Mouse (Mus musculus) liver, embryonic 15.5 days (tissue): ENCODE data around the gene Vdac1. TPM values are rescaled to one million over a fixed set of nuclear protein-coding genes. Genes with fewer than 3 reads are reported as not detected.

Source experiments
- ATAC-seq: fragments of 200-750 bp; cut with Nextera tagmentation; 2 replicates; pipeline ENCODE4 v1.8.0; 2017; ENCODE audit warnings: moderate number of reproducible peaks, mild to moderate bottlenecking, moderate library complexity; ENCODE audit not compliant: insufficient read depth
- H3K27ac ChIP-seq: fragments of 300-500 bp; sonication (generic); replicated peaks from 2 replicates; pipeline ENCODE4 v1.5.1; 2015; ENCODE audit warnings: mild to moderate bottlenecking, inconsistent platforms
- H3K27me3 ChIP-seq: fragments of 300-500 bp; sonication (generic); 2 replicates; pipeline ENCODE4 v1.6.1; 2015; ENCODE audit warnings: mild to moderate bottlenecking, inconsistent platforms
- H3K36me3 ChIP-seq: fragments of 300-500 bp; sonication (generic); replicated peaks from 2 replicates; pipeline ENCODE4 v1.6.1; 2015; ENCODE audit warnings: moderate library complexity, mild to moderate bottlenecking, inconsistent platforms
- H3K4me1 ChIP-seq: fragments of 300-500 bp; sonication (generic); replicated peaks from 2 replicates; pipeline ENCODE4 v1.6.1; 2015; ENCODE audit warnings: inconsistent platforms
- H3K4me2 ChIP-seq: fragments of 300-500 bp; sonication (generic); 2 replicates; pipeline ENCODE4 v1.6.1; 2015; ENCODE audit warnings: moderate library complexity, mild to moderate bottlenecking, inconsistent platforms
- H3K4me3 ChIP-seq: fragments of 300-500 bp; sonication (generic); replicated peaks from 2 replicates; pipeline ENCODE4 v1.5.1; 2015; ENCODE audit warnings: mild to moderate bottlenecking, inconsistent platforms
- H3K9ac ChIP-seq: fragments of 300-500 bp; sonication (generic); 2 replicates; pipeline ENCODE4 v1.6.1; 2015; ENCODE audit warnings: moderate library complexity, mild to moderate bottlenecking, inconsistent platforms
- H3K9me3 ChIP-seq: fragments of 300-500 bp; sonication (generic); replicated peaks from 2 replicates; pipeline ENCODE4 v1.6.1; 2016; ENCODE audit warnings: inconsistent platforms
- WGBS: fragments of 180-500 bp; shearing (Covaris S2); methylation state at CpG from one replicate; pipeline ENCODE4 v1.1.7; 2015; ENCODE audit warnings: mixed read lengths; ENCODE audit not compliant: insufficient replicate concordance; 5-methylcytosine and 5-hydroxymethylcytosine counted together
- polyA plus RNA-seq: library from polyadenylated mRNA; unstranded; fragments of >200 nt; fragmentation: Nextera tagmentation; extraction: Ambion mirVana; gene quantifications from 2 replicates; pipeline ENCODE4 v1.2.1, GENCODE M21; 2015

Gene Vdac1
- polyA plus RNA-seq, 1 experiment from 2014 or later, result 119 TPM

GRCm38 (mm10) chr11:52335263-52335662, 25.4 kb upstream of the Vdac1 start:
- no peaks in the 10 kb centered on the region for H3K9me3 ChIP-seq
- no peaks in the 10 kb centered on the region for H3K36me3 ChIP-seq
- 55% methylated on average over 4 of the region's 4 CpGs for WGBS
- no peak for ATAC-seq
- no peaks in the 10 kb centered on the region for H3K27me3 ChIP-seq
- no peak overlapping the region for H3K9ac ChIP-seq
- no peak overlapping the region for H3K27ac ChIP-seq
- H3K4me3 ChIP-seq, result no peak overlapping the region
- no peaks in the 10 kb centered on the region for H3K4me1 ChIP-seq
- H3K4me2 ChIP-seq, result no peak overlapping the region

DNA sequence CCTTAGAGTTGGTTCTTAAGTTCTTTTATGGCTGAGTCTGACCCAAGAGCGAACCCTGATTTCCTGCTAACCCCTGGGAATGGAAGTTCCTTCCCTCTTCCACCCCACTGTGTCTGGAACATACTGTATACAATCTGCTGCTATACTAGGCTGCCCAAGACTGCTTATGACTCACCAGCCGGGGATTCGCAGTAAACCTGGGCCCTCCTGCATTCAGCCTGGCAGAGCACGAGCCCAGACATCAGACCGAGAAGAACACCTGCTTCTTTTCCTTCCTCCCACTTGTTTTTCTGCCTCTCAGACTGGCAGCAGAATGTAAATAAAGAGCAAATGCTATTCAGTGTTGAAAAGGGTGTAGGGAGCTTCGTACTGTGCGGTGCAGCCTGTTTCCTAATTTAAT, 24.7 kb upstream of the Vdac1 start:
- no peaks in the 10 kb centered on the region for H3K27me3 ChIP-seq
- no peaks in the 10 kb centered on the region for H3K36me3 ChIP-seq
- H3K4me2 ChIP-seq, result no peak overlapping the region
- no peak overlapping the region for H3K4me3 ChIP-seq
- H3K9me3 ChIP-seq, result no peaks in the 10 kb centered on the region
- WGBS, result 64% methylated on average over 7 of the region's 7 CpGs
- H3K27ac ChIP-seq, result no peak overlapping the region
- H3K4me1 ChIP-seq, result 0 out of 2 replicates have a peak, but pooled peaks cover 3% of the 10 kb centered on the region
- ATAC-seq, result no peak
- H3K9ac ChIP-seq, result no peak overlapping the region

DNA sequence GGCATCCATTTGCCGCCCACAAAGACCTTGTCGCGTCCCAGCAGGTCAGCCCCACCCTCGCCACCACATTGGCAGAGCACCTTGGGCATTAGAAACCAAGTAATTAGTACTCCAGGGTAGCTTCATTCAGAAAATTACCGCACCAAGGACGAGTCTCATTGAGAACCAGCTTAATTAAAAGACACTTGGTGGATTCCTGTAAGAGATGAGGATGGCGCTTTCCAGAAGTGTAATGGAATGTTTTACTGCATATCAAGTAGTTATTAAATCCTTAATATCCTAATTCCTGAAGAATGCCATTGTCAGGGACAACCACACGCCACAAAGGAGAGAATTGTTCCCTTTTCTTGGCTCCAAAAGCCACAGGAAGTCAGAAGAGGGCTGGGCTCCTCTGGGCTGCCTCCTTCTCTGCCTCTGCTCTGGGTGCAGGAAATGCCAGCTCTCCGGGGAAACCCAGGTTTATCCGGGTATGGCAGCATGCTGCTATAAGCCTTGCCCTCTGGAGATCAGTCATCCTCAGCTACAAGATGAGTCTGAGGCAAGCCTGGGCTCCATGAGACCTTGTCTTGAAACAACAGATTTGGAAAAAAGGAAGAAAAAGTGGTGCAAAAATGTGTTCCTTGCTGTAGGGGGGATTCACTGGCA, 22.9 kb upstream of the Vdac1 start:
- no peak for ATAC-seq
- H3K9me3 ChIP-seq, result no peaks in the 10 kb centered on the region
- H3K27me3 ChIP-seq, result no peaks in the 10 kb centered on the region
- 45% methylated on average over 10 of the region's 10 CpGs for WGBS
- H3K4me3 ChIP-seq, result no peak overlapping the region
- H3K9ac ChIP-seq, result no peak overlapping the region
- 0 out of 2 replicates have a peak, but pooled peaks cover 10% of the 10 kb centered on the region for H3K4me1 ChIP-seq
- H3K4me2 ChIP-seq, result no peak overlapping the region
- H3K27ac ChIP-seq, result no peak overlapping the region
- H3K36me3 ChIP-seq, result no peaks in the 10 kb centered on the region

DNA sequence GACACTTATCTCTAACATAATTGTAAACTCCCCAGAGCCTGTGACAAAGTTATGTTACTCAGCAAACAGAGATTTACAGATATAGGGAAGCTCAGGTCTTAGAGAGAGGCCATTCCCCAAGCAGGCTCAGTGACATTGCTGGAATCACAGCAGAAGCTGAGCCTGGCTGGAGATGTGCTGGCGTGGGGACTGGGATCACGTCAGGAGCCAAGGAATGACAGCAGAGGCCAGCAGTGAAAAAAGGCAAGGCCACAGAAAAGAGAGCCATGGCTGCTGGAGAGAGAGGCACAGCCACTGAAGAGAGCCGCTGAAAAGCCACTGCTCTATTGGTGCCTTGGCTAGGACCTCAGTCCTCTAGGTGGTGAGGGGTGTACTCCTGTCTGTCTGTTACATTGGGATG, 22.3 kb upstream of the Vdac1 start:
- Histone ChIP-seq H3K4me2 (no peak overlapping the region), H3K4me1 (0 out of 2 replicates have a peak, but pooled peaks cover 10% of the 10 kb centered on the region), H3K4me3 (no peak overlapping the region), H3K27ac (no peak overlapping the region), H3K36me3 (no peaks in the 10 kb centered on the region), H3K9ac (no peak overlapping the region), H3K9me3 (no peaks in the 10 kb centered on the region), H3K27me3 (no peaks in the 10 kb centered on the region)
- ATAC-seq, result no peak
- 57% methylated on average over 3 of the region's 3 CpGs for WGBS

DNA sequence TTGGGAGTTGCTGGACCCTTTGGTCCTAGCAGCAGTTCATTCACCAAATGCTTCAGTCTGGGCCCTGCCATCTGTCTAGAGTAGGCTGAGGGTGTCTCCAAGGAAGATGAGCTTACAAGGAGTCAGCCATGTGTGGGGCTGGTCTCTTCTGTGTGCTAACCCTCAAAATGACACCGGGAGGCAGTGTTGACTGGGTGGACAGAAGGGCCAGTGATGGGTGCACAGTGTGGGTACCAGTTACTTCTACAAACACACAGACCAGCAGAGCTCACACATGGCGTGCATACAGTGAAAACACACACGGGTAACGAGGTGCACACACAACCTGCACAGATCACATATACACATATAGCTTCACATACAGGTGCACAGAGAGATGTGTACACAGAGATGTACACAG, 21.6 kb upstream of the Vdac1 start:
- H3K36me3 ChIP-seq, result no peaks in the 10 kb centered on the region
- H3K9me3 ChIP-seq, result no peaks in the 10 kb centered on the region
- 70% methylated on average over 4 of the region's 4 CpGs for WGBS
- no peak overlapping the region for H3K4me2 ChIP-seq
- no peak overlapping the region for H3K9ac ChIP-seq
- no peak overlapping the region for H3K27ac ChIP-seq
- H3K4me3 ChIP-seq, result no peak overlapping the region
- 0 out of 2 replicates have a peak, but pooled peaks cover 10% of the 10 kb centered on the region for H3K4me1 ChIP-seq
- ATAC-seq, result no peak
- no peaks in the 10 kb centered on the region for H3K27me3 ChIP-seq

- WGBS, result 75% methylated on average over 12 of the region's 12 CpGs
- Histone ChIP-seq H3K4me2 (no peak overlapping the region), H3K4me1 (0 out of 2 replicates have a peak, but pooled peaks cover 10% of the 10 kb centered on the region), H3K9ac (no peak overlapping the region), H3K9me3 (no peaks in the 10 kb centered on the region), H3K36me3 (no peaks in the 10 kb centered on the region), H3K4me3 (no peak overlapping the region), H3K27me3 (no peaks in the 10 kb centered on the region), H3K27ac (no peak overlapping the region)
- no peak for ATAC-seq
These were observed 21.1 kb upstream of the Vdac1 start for GRCm38 (mm10) chr11:52339512-52339911.

- Histone ChIP-seq H3K4me1 (peaks cover 16% of the 10 kb centered on the region), H3K9me3 (no peaks in the 10 kb centered on the region), H3K4me3 (no peak overlapping the region), H3K4me2 (no peak overlapping the region), H3K27me3 (no peaks in the 10 kb centered on the region), H3K36me3 (no peaks in the 10 kb centered on the region), H3K9ac (no peak overlapping the region; the same call in 1 of the 2 replicates), H3K27ac (no peak overlapping the region)
- WGBS, result 75% methylated on average over 12 of the region's 12 CpGs
- no peak for ATAC-seq
These were observed 20.4 kb upstream of the Vdac1 start for GRCm38 (mm10) chr11:52340123-52340864.

DNA sequence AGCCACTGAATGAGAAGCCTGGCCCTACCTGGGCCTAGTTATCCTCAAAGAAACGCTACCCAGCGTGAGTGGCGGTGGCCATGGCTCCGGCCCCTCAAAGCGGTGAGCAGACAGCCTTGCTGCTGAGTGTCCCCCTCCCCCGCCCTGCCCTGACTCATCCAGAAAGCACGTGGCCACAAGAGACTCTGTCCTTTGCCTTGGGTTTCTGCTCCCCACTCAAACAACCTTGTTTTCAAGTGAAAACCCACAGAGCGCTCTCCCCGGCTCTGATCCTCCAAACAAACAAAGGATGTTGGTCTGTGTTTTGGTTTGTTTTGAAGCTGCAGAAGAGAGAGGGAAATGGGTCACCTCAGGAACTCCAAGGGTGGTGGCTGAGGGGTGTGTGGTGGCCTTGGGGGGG, 19.7 kb upstream of the Vdac1 start:
- Histone ChIP-seq H3K4me2 (no peak overlapping the region), H3K4me3 (no peak overlapping the region), H3K27ac (no peak overlapping the region), H3K9ac (no peak overlapping the region; the same call in 1 of the 2 replicates), H3K9me3 (no peaks in the 10 kb centered on the region), H3K36me3 (no peaks in the 10 kb centered on the region), H3K27me3 (no peaks in the 10 kb centered on the region), H3K4me1 (peaks cover 23% of the 10 kb centered on the region)
- no peak for ATAC-seq
- 55% methylated on average over 9 of the region's 9 CpGs for WGBS

DNA sequence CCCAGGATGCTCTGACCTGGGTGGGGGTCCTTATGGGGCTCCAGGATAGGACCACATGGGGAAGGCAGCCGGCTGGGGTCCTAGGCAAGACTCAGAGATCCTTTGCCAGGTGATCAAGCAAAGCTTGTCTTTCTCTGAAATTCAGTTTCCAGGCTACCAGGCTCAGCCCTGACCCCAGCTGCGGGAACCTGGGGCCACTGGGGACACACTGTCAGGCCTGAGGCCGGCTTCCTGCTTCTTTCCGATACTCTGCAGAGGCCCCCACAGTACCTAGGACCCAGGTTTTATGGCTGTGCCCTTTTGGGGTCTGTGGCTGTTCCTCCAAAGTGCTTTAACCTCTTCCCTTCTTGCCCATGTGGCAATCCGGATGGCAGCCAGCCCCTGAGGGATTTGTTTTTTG, 19.2 kb upstream of the Vdac1 start:
- Histone ChIP-seq H3K4me1 (peaks cover 28% of the 10 kb centered on the region), H3K36me3 (no peaks in the 10 kb centered on the region), H3K9ac (no peak overlapping the region), H3K4me2 (no peak overlapping the region), H3K27ac (no peak overlapping the region), H3K9me3 (no peaks in the 10 kb centered on the region), H3K27me3 (no peaks in the 10 kb centered on the region), H3K4me3 (no peak overlapping the region)
- 53% methylated on average over 5 of the region's 5 CpGs for WGBS
- ATAC-seq, result no peak

DNA sequence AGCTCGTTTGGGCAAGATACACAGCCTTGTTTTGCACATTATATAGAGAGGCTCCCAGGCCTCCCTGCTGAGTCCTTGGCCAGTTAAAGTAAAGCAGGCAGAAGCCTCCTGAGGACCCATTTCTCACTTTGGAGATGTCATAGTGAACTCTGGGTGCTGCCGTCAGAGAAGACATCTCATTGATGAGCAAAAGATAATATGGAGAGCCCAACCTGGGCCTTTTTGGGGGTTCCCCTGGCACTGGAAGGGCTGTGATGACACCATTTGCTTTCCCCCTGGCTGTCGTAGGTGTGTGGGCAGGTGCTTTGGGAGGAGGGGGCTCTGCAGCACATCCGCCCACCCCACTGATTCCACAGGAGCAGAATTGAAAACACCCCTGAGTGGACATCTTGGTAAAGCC, 18.4 kb upstream of the Vdac1 start:
- Histone ChIP-seq H3K9me3 (no peaks in the 10 kb centered on the region), H3K4me1 (peaks cover 32% of the 10 kb centered on the region), H3K27ac (no peak overlapping the region), H3K36me3 (no peaks in the 10 kb centered on the region), H3K4me2 (no peak overlapping the region), H3K4me3 (no peak overlapping the region), H3K9ac (no peak overlapping the region), H3K27me3 (no peaks in the 10 kb centered on the region)
- ATAC-seq, result no peak
- 56% methylated on average over 4 of the region's 4 CpGs for WGBS

DNA sequence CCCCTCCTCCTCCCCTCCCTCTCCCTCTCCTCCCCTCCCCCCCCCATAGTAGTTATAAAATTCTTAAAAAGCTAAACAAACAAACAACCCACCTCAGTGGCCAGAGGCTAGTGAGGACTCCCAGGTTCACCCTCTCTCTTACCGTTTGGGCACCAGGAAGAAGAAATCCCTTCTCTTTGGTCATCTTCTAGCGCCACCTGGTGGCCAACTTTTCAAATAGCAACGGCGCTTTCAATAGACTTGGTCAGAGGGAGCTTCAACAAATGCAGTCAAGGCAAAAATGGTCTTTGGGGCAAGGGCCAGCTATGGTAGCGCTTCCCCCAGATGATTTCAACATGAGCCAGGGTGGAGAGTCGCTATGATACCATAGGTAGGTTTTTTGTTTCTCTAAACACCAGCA, 17.5 kb upstream of the Vdac1 start:
- Histone ChIP-seq H3K27me3 (no peaks in the 10 kb centered on the region), H3K9ac (no peak overlapping the region), H3K9me3 (no peaks in the 10 kb centered on the region), H3K4me2 (no peak overlapping the region), H3K36me3 (no peaks in the 10 kb centered on the region), H3K27ac (no peak overlapping the region), H3K4me1 (peaks cover 32% of the 10 kb centered on the region), H3K4me3 (no peak overlapping the region)
- under 1% methylated on average over 6 of the region's 6 CpGs for WGBS
- ATAC-seq, result no peak
